Mouse (Mus musculus) lung, adult 18-20 months (tissue): Measurements from ENCODE around the gene Zfp273.
"Not testable (repeated sequence)": the region's sequence is repeated elsewhere in the genome, so short reads cannot be mapped to it uniquely, and the experiment has no call there.

ENCODE experiments used
- DNase-seq, 2 experiments: peaks; one replicate each; pipeline ENCODE4 v3.0.0; 2022; ENCODE audit warnings: mixed read lengths in 2 of 2

Gene Zfp273

GRCm38 (mm10) chr13:67876049-67876698 is 62.6 kb downstream of the Zfp273 start:
- DNase-seq, result not testable (repeated sequence)
